8 mouse cellular contexts compared by ENCODE assay signal in genomic region chr17:28930392-28931074, GRCm38 (mm10). TPM values are rescaled to one million over a fixed set of nuclear protein-coding genes. Genes with fewer than 3 reads are reported as not detected.
DNase-seq lines count a peak whose midpoint lies in the region; ATAC-seq and TF ChIP-seq lines count a peak whose summit lies in the region.

No protein-coding gene starts in this region.

- TF ChIP-seq EP300 in stomach, postnatal 0 days (optimal IDR thresholded peaks at IDR 0.05): peak; percentile 39

- H3K4me1 ChIP-seq in intestine, embryonic 16.5 days (ENCODE audit: control insufficient read depth, insufficient read depth, low read length): peaks cover 13% of the 10 kb centered on the region
- no peaks in the 10 kb centered on the region for H3K4me1 ChIP-seq in midbrain, embryonic 16.5 days (ENCODE audit: control insufficient read depth, insufficient read depth, low read length)
- H3K4me1 ChIP-seq in stomach, postnatal 0 days (replicated peaks; ENCODE audit: control insufficient read depth, insufficient read depth): peaks cover 6% of the 10 kb centered on the region; the same call in 1 of the 2 replicates

- peak; percentile 95 for ATAC-seq in intestine, embryonic 16.5 days
- ATAC-seq in midbrain, embryonic 16.5 days: peak; percentile 67
- ATAC-seq in stomach, postnatal 0 days (ENCODE audit: low FRiP score, low TSS enrichment): peak; percentile 88

- no peaks in the 10 kb centered on the region for H3K9me3 ChIP-seq in intestine, embryonic 16.5 days (ENCODE audit: control insufficient read depth, low read length)
- H3K9me3 ChIP-seq in midbrain, embryonic 16.5 days (replicated peaks; ENCODE audit: control insufficient read depth, low read length, poor library complexity, severe bottlenecking): no peaks in the 10 kb centered on the region
- no peaks in the 10 kb centered on the region for H3K9me3 ChIP-seq in stomach, postnatal 0 days (ENCODE audit: control insufficient read depth, low read length)

- peak; percentile 72 for TF ChIP-seq CTCF in stomach, postnatal 0 days (IDR thresholded peaks at IDR 0.05; ENCODE audit: low read depth)

- peak overlapping the region; percentile 43 for H3K4me2 ChIP-seq in intestine, embryonic 16.5 days (ENCODE audit: low read depth, low read length)
- no peak overlapping the region for H3K4me2 ChIP-seq in midbrain, embryonic 16.5 days (ENCODE audit: low read length)
- H3K4me2 ChIP-seq in stomach, postnatal 0 days (replicated peaks; ENCODE audit: low read depth): peak overlapping the region; percentile 21; the same call in 1 of the 2 replicates

- H3K27ac ChIP-seq in intestine, embryonic 16.5 days (ENCODE audit: low read length): peak overlapping the region; percentile 94
- no peak overlapping the region for H3K27ac ChIP-seq in midbrain, embryonic 16.5 days (ENCODE audit: low read length)
- H3K27ac ChIP-seq in stomach, postnatal 0 days (replicated peaks): peak overlapping the region; percentile 88

- no peaks in the 10 kb centered on the region for H3K36me3 ChIP-seq in intestine, embryonic 16.5 days (ENCODE audit: control insufficient read depth, insufficient read depth, low read length)
- no peaks in the 10 kb centered on the region for H3K36me3 ChIP-seq in midbrain, embryonic 16.5 days (ENCODE audit: control insufficient read depth, insufficient read depth, low read length)
- H3K36me3 ChIP-seq in stomach, postnatal 0 days (ENCODE audit: control insufficient read depth, insufficient read depth, low read length): no peaks in the 10 kb centered on the region

- peak; percentile 44 for DNase-seq in right cerebral cortex, adult 18-20 months
- DNase-seq in right cerebral cortex, postnatal 36 days (ENCODE audit: low spot score in 2 of 2): no peak
- peak; percentile 73 for DNase-seq in embryo, embryonic 11 days
- DNase-seq in gastrocnemius, postnatal 4 days (ENCODE audit: low spot score in 2 of 2): peak; percentile 90 to 95
- DNase-seq in liver: peak; percentile 90
- DNase-seq in stomach, postnatal 0 days (ENCODE audit: low spot score): peak; percentile 94

- peak overlapping the region; percentile 59 for H3K9ac ChIP-seq in intestine, embryonic 16.5 days (ENCODE audit: low read depth, low read length)
- no peak overlapping the region for H3K9ac ChIP-seq in midbrain, embryonic 16.5 days (ENCODE audit: low read depth, low read length)
- H3K9ac ChIP-seq in stomach, postnatal 0 days (ENCODE audit: low read length): peak overlapping the region; percentile 4; the same call in 1 of the 2 replicates

- 12% methylated on average over 14 of the region's 14 CpGs for WGBS in intestine, embryonic 16.5 days
- 24% methylated on average over 14 of the region's 14 CpGs for WGBS in midbrain, embryonic 16.5 days
- WGBS in stomach, postnatal 0 days: 2% methylated on average over 14 of the region's 14 CpGs

- H3K27me3 ChIP-seq in intestine, embryonic 16.5 days (replicated peaks; ENCODE audit: control insufficient read depth, insufficient read depth, low read length): no peaks in the 10 kb centered on the region
- no peaks in the 10 kb centered on the region for H3K27me3 ChIP-seq in midbrain, embryonic 16.5 days (ENCODE audit: control insufficient read depth, insufficient read depth, low read depth, low read length)
- no peaks in the 10 kb centered on the region for H3K27me3 ChIP-seq in stomach, postnatal 0 days (ENCODE audit: control insufficient read depth, insufficient read depth, low read length)

- H3K4me3 ChIP-seq in intestine, embryonic 16.5 days (ENCODE audit: low read length): peak overlapping the region; percentile 17
- H3K4me3 ChIP-seq in midbrain, embryonic 16.5 days (ENCODE audit: low read depth, low read length): no peak overlapping the region
- no peak overlapping the region for H3K4me3 ChIP-seq in stomach, postnatal 0 days (ENCODE audit: low read depth, low read length)

RNA-seq across cellular contexts. Expression of gene Pxt1, which starts 13.1 kb away (rescaled TPM):
- not detected for total RNA-seq in gastrocnemius, postnatal 4 days (2021)
- not detected in 2 replicates for polyA plus RNA-seq in intestine, embryonic 16.5 days (2015; fragmentation: Nextera tagmentation; extraction: Ambion mirVana)
- polyA plus RNA-seq in midbrain, embryonic 16.5 days (2015; fragmentation: Nextera tagmentation; extraction: Ambion mirVana): not detected in 2 replicates
- 0.18 TPM in 1 of 2 replicates, not detected in the other for polyA plus RNA-seq in stomach, postnatal 0 days (2015; fragmentation: Nextera tagmentation; extraction: Ambion mirVana)

RNA-seq across cellular contexts. Expression of gene 4930539E08Rik, which starts 15.4 kb away (rescaled TPM):
- total RNA-seq in gastrocnemius, postnatal 4 days (2021): under 1 TPM; 0.56 to 0.57 TPM
- polyA plus RNA-seq in intestine, embryonic 16.5 days (2015; fragmentation: Nextera tagmentation; extraction: Ambion mirVana): 3.9 and 4.2 TPM in 2 replicates
- 3.0 and 4.0 TPM in 2 replicates for polyA plus RNA-seq in midbrain, embryonic 16.5 days (2015; fragmentation: Nextera tagmentation; extraction: Ambion mirVana)
- polyA plus RNA-seq in stomach, postnatal 0 days (2015; fragmentation: Nextera tagmentation; extraction: Ambion mirVana): 1.2 and 2.2 TPM in 2 replicates

RNA-seq across cellular contexts. Expression of gene Kctd20, which starts 21.2 kb away (rescaled TPM):
- total RNA-seq in gastrocnemius, postnatal 4 days (2021): 10 to 100 TPM; 60.7 to 64.6 TPM
- 57.0 and 62.3 TPM in 2 replicates for polyA plus RNA-seq in intestine, embryonic 16.5 days (2015; fragmentation: Nextera tagmentation; extraction: Ambion mirVana)
- 92.4 and 93.4 TPM in 2 replicates for polyA plus RNA-seq in midbrain, embryonic 16.5 days (2015; fragmentation: Nextera tagmentation; extraction: Ambion mirVana)
- 37.6 and 38.3 TPM in 2 replicates for polyA plus RNA-seq in stomach, postnatal 0 days (2015; fragmentation: Nextera tagmentation; extraction: Ambion mirVana)

Comparison
In these comparisons a context has a peak if more than half of its experiments do, and no peak if none do; other contexts are left out.
1. DNase-seq: peak in right cerebral cortex, adult 18-20 months (single experiment), embryo, embryonic 11 days (single experiment), gastrocnemius, postnatal 4 days (2 of 2), liver (single experiment) and stomach, postnatal 0 days (single experiment); none in right cerebral cortex, postnatal 36 days (0 of 2).
2. Peak in every context shown above with its lines, with median percentiles within 50 percentile points of each other: ATAC-seq.